Mouse (Mus musculus) brain, embryonic 14.5 days (tissue): ENCODE measurements around the gene Gm10985. TPM values are rescaled to one million over a fixed set of nuclear protein-coding genes. Genes with fewer than 3 reads are reported as not detected.
A peak's percentile ranks its signal among the peaks of the same experiment; 100 is the strongest.

Experiments used
- DNase-seq: peaks from one replicate; pipeline ENCODE4 v3.0.0-alpha.2; 2011; ENCODE audit warnings: low read depth
- CTCF ChIP-seq: fragments of 200-500 bp; IDR thresholded peaks from 2 replicates; pipeline ENCODE4 v1.5.1; 2012; ENCODE audit warnings: inconsistent platforms, mild to moderate bottlenecking, moderate library complexity, borderline replicate concordance; ENCODE audit not compliant: insufficient read depth, insufficient read length; ENCODE audit errors: extremely low read depth
- POLR2A ChIP-seq: fragments of 200-500 bp; IDR thresholded peaks from 2 replicates; pipeline ENCODE4 v1.6.1; 2012; ENCODE audit warnings: mild to moderate bottlenecking, inconsistent platforms, borderline replicate concordance; ENCODE audit not compliant: poor library complexity, insufficient read depth, insufficient read length, severe bottlenecking; ENCODE audit errors: extremely low read depth
- polyA plus RNA-seq: library from polyadenylated mRNA; depleted of rRNA; stranded (reverse); fragments of >200 nt; gene quantifications from 2 replicates; pipeline ENCODE4 v1.2.3, GENCODE M21; 2012; rRNA removed

Gm10985 gene
- polyA plus RNA-seq, 1 experiment = not detected

DNA sequence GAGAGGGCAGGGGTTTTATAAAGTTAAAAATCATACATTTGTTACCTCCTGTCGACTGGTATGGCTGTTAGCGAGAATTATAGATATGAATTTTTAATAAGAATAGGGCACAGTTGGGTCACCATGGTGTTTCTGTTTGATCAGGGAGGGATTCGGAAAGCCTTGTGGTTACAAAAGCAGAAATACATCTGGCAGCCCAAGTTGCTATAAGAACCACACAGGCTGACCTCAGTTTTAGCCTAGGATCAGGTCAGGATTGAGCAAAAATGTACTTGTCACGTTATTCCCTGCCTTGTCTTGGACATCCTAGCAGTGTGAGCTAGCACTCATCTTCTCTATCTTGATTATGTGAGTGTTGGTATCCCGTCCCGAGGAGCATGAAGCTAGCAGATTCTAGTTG lies 25.6 kb downstream of the Gm10985 start:
- DNase-seq = no peak
- TF ChIP-seq POLR2A (no peak), CTCF (no peak)

DNA sequence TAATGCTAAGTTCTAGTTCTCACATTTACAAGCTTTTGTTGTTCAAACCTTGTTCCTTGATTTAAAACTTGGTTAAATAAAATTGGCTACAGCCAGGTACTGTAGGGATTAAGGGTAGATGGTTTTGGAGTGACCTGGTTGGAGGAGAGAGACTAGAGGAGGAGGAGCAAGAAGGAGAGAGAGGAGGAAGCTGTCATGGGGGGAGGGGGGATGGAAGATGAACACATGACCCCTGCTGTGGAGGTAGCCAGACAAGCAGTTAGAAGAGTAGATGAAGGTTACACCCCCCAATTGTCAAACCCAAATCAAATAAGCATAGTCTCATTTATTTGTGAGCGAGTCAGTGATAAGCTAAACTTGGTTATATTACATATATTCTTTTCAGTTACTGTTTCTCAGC lies 26.7 kb downstream of the Gm10985 start:
- no peak for DNase-seq

DNA sequence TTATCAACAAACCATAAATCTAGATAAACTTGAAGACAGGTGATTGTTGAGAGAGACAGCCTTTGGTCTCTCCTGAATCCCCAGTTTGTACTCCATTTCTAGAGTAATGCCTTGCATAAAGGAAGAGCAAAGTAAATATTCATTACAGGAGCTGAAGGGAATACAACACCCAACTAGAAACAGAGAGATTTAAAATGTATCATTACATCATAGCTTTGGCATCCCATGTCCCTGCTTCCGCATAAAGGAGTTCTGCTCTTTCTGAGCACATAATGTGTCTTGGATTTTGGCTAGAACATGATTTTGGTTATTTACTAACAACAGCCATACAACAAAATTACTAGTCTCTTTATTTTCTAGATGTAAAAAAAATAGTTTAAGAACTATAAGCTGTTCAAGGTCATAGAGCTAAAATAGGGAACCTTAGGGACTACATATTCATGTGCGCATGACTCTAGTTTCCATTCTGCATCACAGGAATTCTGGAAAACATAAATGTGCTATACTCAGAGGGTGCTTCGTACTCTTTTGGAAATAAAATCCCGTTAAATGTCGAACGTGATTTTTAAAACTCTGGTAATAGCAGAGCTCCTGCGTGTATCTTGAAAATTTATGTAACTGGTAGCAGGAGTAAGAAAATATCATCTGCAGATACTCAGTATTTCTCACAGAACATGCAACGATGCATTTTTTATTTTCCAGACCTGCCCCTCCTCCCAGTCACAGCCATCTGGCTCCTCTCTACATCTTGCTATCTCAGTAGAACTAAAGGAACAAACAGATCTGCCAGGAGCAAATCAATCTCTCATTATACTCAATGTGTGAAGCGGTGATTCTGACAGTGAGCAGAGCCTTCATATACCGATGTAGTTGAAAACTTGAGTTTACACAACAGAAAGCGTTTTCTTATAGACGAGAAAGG lies 46.0 kb downstream of the Gm10985 start:
- DNase-seq = peak; percentile 84
- TF ChIP-seq CTCF (no peak), POLR2A (no peak)

More for the DNA sequence above, 26.7 kb downstream of the Gm10985 start:
- no peak for TF ChIP-seq CTCF
- TF ChIP-seq POLR2A = no peak

Other genes with a start within 250 kb of the Gm10985 start
- 2.5 and 5.8 TPM in 2 replicates for gene Frem2, start 187.7 kb upstream of the Gm10985 start, polyA plus RNA-seq
- 44.5 and 45.6 TPM in 2 replicates for gene Ufm1, start 18.7 kb downstream of the Gm10985 start, polyA plus RNA-seq